Mouse (Mus musculus): ENCODE data around the gene Shroom3. TPM values are rescaled to one million over a fixed set of nuclear protein-coding genes. Genes with fewer than 3 reads are reported as not detected.

Shroom3 gene
- total RNA-seq, 2 experiments from 2014 or later: 0.96 TPM; not detected in 1

DNA sequence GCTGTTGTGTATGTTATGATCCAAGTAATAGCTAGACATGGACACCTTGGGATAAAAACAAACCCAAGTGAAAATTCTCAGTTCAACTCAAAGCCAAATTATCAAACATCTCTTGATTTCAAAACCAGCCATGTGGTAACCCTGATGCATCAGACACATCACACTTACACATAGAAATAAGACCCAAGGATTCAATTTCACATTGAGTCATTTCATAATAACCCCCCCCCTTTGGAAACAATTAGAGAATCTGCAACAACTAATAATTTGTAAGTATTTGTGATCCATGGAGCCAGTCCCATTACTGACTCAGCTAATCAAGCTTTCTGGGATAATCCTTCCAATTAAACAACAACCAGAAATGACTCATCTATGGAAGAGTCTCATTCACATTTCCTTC lies 190.3 kb downstream of the Shroom3 start:
- ATAC-seq (replicated peaks; ENCODE audit: low FRiP score, poor library complexity, severe bottlenecking): no peak

DNA sequence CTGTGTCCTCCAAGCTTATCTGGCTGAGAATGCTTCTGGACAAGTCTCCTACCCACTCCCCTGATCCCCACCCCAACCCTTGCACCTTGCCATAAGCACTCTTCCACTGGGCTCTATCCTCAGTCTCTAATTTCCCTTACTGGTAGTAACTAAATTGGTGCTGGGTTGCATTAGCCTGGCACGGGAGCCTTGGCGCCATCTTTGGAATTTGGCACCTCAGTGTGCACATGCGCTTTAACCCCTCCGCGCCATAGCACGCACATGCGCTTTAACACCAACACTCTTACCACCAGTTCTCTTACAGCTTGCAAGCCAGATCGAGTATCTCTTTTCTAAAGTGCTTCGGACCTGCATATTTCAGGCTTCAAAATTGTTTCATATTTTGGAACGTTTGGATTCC lies 192.6 kb downstream of the Shroom3 start:
- no peak for ATAC-seq (replicated peaks; ENCODE audit: low FRiP score, poor library complexity, severe bottlenecking)

DNA sequence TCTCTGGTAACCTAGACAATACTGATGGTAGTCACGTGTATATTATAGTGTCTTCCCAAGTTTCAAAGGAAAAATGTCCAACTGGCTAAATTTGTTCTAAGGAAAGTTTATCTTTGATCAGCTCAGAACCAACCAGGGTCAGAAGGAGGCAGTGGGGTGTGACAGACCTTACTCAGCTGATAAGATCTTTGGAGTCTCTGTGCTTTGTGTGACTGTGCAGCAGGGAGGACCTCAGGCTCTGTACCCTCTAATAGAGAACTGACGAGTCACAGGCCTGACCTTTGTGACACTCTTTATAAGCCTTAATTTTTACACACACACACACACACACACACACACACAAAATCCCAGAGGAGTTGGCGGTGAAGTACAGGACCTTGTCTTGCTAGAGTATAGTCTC lies 193.9 kb downstream of the Shroom3 start:
- ATAC-seq (replicated peaks; ENCODE audit: low FRiP score, poor library complexity, severe bottlenecking): no peak

DNA sequence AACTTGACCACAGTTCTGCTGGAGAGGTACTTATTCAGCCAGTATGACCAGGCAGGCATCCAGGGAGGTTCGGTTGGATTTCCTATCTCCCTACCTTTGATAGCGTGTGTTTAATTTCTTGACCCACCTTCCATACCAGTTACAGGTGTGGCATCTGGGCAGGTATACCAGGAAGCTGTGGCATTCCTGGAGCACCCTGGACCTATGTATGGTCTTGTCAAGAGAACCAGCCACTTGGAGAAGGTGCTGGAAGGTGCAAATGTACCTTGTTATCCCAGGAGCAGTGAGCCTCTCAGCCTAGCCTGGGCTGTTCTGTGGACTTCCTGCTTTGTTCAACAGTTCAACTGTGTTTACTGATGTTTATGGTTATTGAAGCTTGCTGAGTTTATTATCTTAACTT lies 197.2 kb downstream of the Shroom3 start:
- ATAC-seq (replicated peaks; ENCODE audit: low FRiP score, poor library complexity, severe bottlenecking): no peak

DNA sequence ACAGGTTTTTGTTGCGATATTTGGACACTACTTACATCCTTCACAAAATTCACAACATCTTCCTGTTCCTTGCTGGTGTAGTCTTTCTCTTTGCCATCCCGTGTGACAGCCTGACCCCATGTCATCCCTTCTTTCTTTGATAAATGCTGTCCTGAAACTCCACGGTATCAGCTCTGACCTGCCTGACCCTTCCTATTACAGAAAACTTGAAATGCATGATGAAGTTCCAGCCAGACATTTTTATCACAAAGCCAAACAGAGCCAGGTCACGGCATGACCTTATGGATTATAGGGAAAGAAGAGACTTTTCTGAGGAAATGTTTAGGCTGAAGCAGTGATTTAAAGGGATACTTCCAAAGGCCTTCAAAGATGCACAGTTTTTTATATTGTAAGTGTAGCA lies 197.7 kb downstream of the Shroom3 start:
- no peak for ATAC-seq (replicated peaks; ENCODE audit: low FRiP score, poor library complexity, severe bottlenecking)

DNA sequence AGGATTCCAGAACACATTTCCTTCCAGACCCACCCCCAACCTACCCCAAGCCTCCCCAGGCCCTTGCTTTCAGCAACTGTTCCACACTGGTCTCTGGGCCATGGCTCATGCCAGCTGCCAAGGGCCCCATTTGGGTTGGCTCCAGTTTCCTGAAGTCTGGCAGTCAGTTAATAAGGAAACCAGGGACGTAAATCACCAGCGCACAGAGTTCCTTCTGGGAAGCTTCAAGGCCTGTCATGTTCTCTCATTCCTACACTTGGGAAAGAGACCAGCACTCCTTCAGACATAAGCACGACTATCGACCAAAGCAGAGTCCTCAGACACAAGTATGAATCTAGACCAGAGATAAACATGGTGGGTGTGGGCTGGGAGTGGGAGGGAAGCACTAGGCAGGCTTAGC lies 202.9 kb downstream of the Shroom3 start:
- ATAC-seq (replicated peaks; ENCODE audit: low FRiP score, poor library complexity, severe bottlenecking): no peak

DNA sequence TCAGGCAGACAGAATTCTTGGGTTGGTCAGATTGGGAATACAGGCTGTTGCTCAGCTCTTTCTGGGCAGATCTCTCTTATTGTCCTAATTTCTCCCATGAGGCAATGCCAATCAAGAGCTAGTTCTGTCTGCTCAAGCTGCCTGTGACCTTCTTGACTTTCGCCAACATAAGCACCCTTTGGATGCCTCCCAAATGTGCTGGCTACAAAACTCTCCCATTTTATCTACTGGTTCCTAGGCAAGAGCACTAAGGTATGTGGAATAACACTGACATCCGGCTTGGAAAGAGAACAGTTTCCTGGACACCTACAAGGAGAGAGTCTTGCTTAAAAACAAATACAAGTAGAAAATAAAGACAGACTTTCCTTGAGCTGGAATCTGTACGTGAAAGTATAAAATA lies 204.3 kb downstream of the Shroom3 start:
- ATAC-seq (replicated peaks; ENCODE audit: low FRiP score, poor library complexity, severe bottlenecking): no peak

DNA sequence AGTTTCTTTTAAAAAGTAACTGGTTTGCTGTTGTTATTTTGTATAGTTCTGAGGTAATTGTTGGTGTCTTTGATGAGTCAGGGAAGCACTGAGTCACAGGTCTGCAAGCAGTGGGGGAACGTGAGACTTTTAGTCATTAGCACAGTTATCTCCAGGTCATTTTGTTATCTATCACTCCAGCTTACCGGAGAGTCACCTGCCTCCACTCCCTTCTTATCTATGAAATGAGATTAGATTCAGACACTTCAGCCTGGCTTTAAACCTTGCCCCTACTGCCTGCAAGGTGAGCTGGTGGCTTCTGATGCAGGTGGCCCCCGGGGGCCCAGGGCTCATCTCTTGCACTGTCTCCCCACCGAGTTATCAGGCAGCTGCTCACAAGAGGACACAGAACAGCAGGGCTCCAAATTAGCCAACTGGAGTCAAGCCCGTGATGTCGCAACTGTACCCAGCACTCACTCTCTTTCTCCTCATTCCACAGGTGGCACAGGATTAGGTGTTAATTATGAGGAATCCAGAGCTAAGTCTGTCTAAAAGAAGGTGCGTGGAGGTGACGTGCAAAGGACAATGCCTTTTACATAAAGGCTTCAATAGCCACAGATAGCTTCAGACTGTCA lies 205.5 kb downstream of the Shroom3 start:
- no peak for ATAC-seq (replicated peaks; ENCODE audit: low FRiP score, poor library complexity, severe bottlenecking)

DNA sequence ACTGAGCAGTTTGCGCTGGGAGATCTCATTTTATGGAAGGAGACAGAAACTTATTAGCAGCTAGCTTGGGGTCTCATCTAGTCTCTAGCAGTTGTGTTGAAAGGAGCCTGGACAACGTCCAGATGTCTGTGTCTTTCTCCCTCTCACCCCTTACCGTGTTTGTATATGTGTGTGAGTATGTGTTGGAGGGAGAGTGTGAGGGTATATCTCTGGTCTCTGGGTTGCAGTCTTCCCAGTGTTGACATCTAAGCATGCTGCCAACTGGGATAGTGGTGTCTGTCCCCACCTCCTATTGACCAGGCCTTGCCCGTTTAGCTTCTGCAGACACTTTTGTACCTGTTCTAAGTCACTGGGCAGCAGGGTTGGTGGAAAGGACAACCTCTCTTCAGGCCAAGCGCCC lies 207.7 kb downstream of the Shroom3 start:
- ATAC-seq (replicated peaks; ENCODE audit: low FRiP score, poor library complexity, severe bottlenecking): no peak

DNA sequence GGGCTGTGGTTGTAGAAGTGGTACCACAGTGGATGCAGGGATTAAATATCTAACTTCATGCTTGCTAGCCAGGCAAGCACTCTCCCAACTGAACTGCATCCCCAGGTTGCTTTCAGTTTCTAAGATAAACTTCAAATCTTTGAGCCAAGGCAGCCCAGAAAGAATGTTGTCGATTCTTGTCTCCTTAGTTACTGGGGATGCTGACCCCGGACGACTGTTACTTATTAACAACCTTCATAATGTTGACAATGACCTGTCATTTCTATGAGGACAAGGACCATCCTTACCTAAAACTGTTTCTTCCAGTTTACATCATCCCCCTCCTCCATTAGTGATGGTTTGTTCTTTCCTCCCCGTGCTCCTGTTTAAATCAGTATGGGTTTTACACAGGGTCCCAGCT lies 210.0 kb downstream of the Shroom3 start:
- ATAC-seq (replicated peaks; ENCODE audit: low FRiP score, poor library complexity, severe bottlenecking): no peak

DNA sequence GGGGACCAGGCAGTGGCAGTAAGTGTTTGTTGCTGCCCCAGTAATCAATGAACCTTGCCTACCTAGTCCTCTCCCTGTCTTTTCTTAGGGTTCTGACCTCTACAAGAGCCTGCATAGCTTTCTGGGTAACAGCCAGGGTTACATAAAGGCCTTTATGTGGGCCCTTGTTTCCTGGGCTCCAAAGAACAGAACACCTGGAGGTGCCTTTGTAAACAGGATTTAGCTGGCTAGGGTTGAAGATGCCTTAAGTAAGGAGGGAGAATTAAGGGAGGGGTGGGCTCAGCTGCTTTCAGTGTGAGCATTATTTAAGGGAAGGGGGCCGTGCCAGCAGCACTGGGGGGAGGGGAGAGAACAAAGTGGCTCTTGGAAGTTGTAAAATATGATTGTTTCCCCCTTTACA lies 210.5 kb downstream of the Shroom3 start:
- ATAC-seq (replicated peaks; ENCODE audit: low FRiP score, poor library complexity, severe bottlenecking): no peak

DNA sequence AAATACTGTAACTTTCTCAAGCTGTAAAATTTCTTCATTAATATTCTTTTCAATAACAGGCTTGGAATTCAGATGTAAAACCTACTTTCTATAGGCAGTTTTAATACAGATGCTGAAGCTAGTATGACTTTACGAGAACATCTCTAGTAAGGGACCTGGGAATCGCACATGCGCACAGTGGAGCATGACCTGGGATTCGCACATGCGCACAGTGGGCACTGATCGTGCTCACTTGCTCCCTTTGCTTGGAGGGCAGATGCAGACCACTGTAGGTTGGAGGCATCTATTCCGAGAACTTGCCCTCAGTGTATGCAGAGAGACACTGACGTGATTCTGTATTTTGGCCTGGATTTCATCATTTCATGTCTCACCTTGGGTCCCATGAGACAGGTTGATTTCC lies 212.6 kb downstream of the Shroom3 start:
- no peak for ATAC-seq (replicated peaks; ENCODE audit: low FRiP score, poor library complexity, severe bottlenecking)

DNA sequence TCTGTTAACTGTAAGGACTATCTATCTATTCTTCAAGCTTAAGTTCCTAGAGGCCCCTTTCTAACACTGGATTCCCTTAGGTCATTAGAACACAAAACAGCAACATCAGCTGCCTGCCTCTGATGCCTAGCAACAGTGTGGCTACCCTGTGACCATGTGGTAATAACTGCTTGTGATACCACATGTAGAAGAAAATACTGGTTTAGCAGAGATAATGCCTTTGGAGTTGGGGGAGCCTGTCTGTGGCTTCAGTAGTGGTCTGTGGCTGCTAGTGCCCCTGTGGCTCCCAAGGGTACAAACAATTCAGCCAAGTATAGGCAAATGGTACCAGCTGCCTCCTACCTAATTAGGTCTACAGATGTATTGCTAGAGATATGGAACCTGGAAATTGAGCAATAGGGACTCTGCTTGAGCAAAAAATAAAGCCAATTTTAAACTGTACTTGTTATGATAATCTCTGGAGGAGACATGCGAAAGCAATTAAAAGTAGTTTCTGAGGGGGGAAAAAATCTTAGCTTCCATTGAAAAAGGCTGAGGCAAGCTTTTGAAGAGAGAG lies 213.6 kb downstream of the Shroom3 start:
- no peak for ATAC-seq (replicated peaks; ENCODE audit: low FRiP score, poor library complexity, severe bottlenecking)

DNA sequence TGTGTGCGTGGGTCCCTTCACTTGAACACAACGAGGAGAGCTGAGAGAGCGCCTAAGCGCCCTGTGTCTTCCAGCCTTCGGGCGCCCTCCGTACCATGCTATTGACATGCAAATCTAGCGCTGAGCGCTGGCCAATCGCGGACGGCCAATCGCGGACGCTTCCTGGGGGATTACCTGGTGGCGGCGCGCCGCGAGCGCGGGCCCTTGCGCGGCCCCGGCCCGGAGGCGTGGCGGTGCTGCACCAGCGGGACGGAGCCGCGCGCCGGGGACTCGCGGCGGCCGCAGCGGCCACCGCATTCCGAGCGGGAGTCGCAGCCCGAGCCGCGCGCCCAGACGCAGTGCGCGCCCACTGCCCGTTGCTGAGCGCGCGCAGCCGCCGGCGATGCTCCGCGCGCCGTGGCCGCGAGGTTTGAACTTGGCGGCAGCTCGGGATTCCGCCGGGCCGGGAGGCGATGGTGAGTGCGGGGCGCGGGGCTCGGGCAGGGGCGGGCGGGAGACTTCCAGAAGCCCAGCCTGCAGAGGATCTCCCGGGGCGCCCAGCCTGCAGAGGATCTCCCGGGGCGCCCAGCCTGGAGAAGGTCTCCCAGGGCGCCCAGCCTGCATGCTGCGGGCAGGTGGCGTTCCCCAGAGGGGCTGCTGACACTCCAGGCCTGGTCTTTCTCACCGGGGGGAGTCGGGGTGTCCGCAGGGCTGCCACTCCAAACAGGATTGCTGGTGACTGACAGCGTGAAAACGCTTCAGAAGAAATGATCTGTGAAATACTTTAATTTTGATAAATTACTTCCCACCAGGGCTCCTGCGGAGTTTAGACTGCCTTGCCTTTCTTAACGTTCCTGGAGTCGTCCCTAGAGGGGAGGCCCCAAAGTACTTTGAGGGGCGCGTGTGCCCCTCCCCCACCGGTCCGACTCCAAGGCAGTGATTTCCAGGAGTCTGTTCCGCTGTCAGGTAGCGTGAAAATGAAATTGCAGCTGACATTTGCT lies 214.8 kb downstream of the Shroom3 start:
- ATAC-seq (replicated peaks; ENCODE audit: low FRiP score, poor library complexity, severe bottlenecking): no peak

DNA sequence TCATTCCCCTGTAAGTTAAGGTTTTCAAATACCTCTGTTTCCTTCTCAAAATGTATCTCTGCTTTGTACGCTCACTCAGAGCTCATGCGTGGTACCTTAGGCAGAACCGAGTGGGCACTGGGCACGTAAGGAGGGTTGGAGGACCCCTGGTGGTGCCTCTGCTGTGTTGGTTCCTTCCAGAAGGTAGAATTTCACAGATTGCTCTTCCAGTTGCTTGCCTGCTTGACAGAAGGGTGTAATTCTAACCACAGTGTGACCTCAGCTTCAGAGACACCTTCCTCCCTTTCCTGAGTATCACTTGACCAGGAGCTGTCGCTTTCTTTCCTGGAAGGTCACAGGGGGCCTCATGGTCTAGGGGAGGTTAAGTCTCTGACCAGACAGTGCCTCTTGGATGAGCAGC lies 217.2 kb downstream of the Shroom3 start:
- no peak for ATAC-seq (replicated peaks; ENCODE audit: low FRiP score, poor library complexity, severe bottlenecking)

DNA sequence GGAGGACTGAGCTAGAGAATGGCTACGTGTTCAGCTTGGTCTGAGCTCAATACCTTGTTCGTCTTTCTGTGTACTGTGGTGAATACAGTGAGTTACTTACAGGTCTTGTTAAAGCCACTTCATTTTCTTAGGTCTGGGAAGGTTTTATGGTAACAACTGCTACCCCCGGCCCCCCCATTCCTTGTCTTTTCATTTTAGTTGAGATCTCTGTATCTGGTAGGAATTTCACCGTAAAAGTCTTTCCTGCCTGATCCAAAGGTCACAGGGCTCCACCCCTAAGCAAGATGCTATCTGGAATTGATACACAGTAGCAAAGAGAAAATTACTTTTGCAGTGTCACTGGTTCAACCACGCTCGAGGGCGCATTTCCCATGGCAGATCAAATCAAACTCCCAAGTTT lies 218.6 kb downstream of the Shroom3 start:
- no peak for ATAC-seq (replicated peaks; ENCODE audit: low FRiP score, poor library complexity, severe bottlenecking)

DNA sequence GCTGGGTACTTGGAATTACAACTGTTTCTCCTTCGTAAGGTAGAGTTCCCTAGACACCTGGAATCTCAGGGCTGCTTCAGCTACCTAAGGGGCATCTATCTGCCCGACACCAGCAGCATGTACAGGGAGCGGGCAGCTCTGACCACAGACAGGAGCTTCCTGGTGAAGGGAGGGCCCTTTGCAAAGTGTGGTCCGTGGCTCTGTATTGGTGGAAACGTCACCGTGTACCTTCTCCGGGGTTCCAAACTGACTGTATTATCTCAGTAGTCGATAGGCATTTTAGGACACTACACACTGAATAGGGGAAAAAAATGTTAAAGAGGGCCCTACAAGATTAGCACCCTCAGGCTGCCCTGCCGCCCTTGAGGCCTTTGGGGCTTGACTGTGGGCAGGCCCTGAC lies 221.9 kb downstream of the Shroom3 start:
- ATAC-seq (replicated peaks; ENCODE audit: low FRiP score, poor library complexity, severe bottlenecking): no peak

DNA sequence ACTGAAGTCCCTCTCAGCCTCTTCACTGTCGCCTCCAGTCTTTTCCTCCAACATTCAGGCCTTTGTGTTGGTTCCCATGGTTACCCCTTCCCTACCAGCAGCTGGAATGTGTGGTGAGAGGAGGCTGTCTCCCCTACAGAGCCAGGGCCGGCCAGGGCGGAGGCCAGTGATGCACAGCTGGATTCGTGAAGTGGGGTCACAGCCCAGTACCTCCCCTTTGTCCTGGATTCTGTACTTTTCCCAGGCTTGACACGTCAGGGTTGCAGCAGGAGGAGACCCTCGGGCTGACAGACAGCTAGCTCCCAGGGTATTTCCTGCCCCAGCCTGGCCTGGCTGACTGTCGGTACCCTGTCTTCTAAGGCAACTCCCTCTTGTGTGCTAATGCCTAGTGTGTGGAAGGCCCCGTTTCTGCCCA lies 222.4 kb downstream of the Shroom3 start:
- no peak for ATAC-seq (replicated peaks; ENCODE audit: low FRiP score, poor library complexity, severe bottlenecking)

DNA sequence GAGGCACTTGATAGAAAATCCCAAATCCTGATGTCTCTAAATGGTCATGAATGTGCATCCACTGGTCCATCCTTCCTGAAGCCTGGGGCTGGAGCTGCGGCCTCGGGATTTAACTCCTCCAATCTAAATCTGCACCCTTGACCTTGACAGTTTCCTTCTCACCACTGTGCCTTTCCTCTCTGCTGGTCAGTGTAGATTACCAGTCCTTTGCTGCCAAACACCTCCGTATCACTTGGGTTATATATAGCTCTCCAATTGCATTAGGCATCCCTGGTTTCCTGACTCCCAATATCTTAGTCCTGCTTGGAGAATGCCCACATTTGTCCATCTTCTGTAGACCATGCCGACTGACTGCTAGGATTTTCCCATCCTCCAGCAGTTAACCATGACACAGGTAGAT lies 225.0 kb downstream of the Shroom3 start:
- ATAC-seq (replicated peaks; ENCODE audit: low FRiP score, poor library complexity, severe bottlenecking): no peak

DNA sequence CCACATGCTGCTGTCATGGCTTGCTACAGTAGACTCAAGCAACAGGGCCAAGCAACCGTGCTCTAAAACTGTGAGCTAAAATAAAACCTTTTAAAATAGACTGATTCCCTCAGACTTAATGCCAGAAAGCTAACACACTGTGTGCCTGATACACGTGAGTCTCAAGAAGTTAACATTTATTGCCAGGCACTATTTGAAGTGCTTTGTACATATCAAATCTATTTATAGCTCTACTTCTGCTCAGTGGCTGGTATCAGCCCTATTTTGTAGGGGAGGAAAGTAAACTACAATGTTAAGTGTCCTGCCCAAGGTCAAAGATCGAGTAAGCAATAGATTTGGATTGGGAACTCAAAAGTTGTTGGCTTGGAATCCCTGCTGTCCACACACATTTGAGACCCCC lies 227.6 kb downstream of the Shroom3 start:
- ATAC-seq (replicated peaks; ENCODE audit: low FRiP score, poor library complexity, severe bottlenecking): no peak

DNA sequence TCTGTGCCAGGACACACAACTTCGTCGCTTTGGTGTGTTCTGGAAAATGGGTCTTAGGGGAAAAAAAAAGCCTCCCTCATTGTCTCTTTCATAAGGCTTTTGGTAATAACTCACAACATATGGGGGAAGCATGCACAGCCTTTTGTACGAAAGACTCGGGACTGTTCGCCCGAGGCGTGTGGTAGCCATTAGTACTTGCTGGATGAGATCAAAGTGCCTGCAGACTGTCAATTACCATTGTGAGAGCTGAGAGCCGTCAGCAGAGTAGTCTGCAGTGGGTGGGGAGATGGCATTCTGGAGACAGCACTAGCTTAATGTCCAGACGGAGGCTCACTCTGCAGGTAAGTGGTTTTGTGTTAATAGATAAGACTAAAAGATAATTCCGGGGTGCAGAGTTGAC lies 232.2 kb downstream of the Shroom3 start:
- no peak for ATAC-seq (replicated peaks; ENCODE audit: low FRiP score, poor library complexity, severe bottlenecking)
